Mouse (Mus musculus): Measurements from ENCODE around the gene Tsacc. TPM values are rescaled to one million over a fixed set of nuclear protein-coding genes. Genes with fewer than 3 reads are reported as not detected.

Gene Tsacc
- polyA plus RNA-seq, 1 experiment from 2014 or later: 2.1 TPM

GRCm38 (mm10) chr3:88238866-88239391 is 57.9 kb downstream of the Tsacc start:
- no peak overlapping the region for H3K4me3 ChIP-seq (ENCODE audit: inconsistent target)
- 68% methylated on average over 7 of the region's 8 CpGs for WGBS (ENCODE audit: missing documents)

GRCm38 (mm10) chr3:88237556-88238194 is 59.1 kb downstream of the Tsacc start:
- Histone ChIP-seq H3K4me3 (ENCODE audit: inconsistent target) (no peak overlapping the region), H3K36me3 (ENCODE audit: inconsistent target) (no peaks in the 10 kb centered on the region), H3K79me2 (ENCODE audit: inconsistent target) (no peaks in the 10 kb centered on the region), H3K27ac (no peak overlapping the region)
- 5% methylated on average over 10 of the region's 10 CpGs for WGBS (ENCODE audit: missing documents)

More at GRCm38 (mm10) chr3:88238866-88239391, 57.9 kb downstream of the Tsacc start:
- Histone ChIP-seq H3K79me2 (ENCODE audit: inconsistent target) (no peaks in the 10 kb centered on the region), H3K27ac (no peak overlapping the region), H3K36me3 (ENCODE audit: inconsistent target) (no peaks in the 10 kb centered on the region)

- no peak overlapping the region for H3K4me3 ChIP-seq (ENCODE audit: inconsistent target)
- H3K36me3 ChIP-seq (ENCODE audit: inconsistent target): no peaks in the 10 kb centered on the region
- H3K27ac ChIP-seq: no peak overlapping the region
- no peaks in the 10 kb centered on the region for H3K79me2 ChIP-seq (ENCODE audit: inconsistent target)
- WGBS (ENCODE audit: missing documents): 82% methylated on average over 6 of the region's 6 CpGs
Measured at GRCm38 (mm10) chr3:88237161-88237555, 59.6 kb downstream of the Tsacc start.

GRCm38 (mm10) chr3:88235616-88236015 is 61.2 kb downstream of the Tsacc start:
- 88% methylated on average over 2 of the region's 2 CpGs for WGBS (ENCODE audit: missing documents)
- Histone ChIP-seq H3K4me3 (ENCODE audit: inconsistent target) (no peak overlapping the region), H3K27ac (no peak overlapping the region), H3K79me2 (ENCODE audit: inconsistent target) (no peaks in the 10 kb centered on the region), H3K36me3 (ENCODE audit: inconsistent target) (no peaks in the 10 kb centered on the region)

GRCm38 (mm10) chr3:88235216-88235615 is 61.6 kb downstream of the Tsacc start:
- Histone ChIP-seq H3K79me2 (ENCODE audit: inconsistent target) (no peaks in the 10 kb centered on the region), H3K36me3 (ENCODE audit: inconsistent target) (no peaks in the 10 kb centered on the region), H3K4me3 (ENCODE audit: inconsistent target) (no peak overlapping the region), H3K27ac (no peak overlapping the region)
- WGBS (ENCODE audit: missing documents): 10% methylated on average over 3 of the region's 3 CpGs

- H3K36me3 ChIP-seq (ENCODE audit: inconsistent target): no peaks in the 10 kb centered on the region
- H3K27ac ChIP-seq: no peak overlapping the region
- 78% methylated on average over 8 of the region's 8 CpGs for WGBS (ENCODE audit: missing documents)
- no peak overlapping the region for H3K4me3 ChIP-seq (ENCODE audit: inconsistent target)
- H3K79me2 ChIP-seq (ENCODE audit: inconsistent target): no peaks in the 10 kb centered on the region
Measured at GRCm38 (mm10) chr3:88234041-88234440, 62.8 kb downstream of the Tsacc start.

GRCm38 (mm10) chr3:88232851-88233649 is 63.7 kb downstream of the Tsacc start:
- H3K79me2 ChIP-seq (ENCODE audit: inconsistent target): no peaks in the 10 kb centered on the region
- no peaks in the 10 kb centered on the region for H3K36me3 ChIP-seq (ENCODE audit: inconsistent target)
- WGBS (ENCODE audit: missing documents): 61% methylated on average over 7 of the region's 7 CpGs
- H3K27ac ChIP-seq: no peak overlapping the region
- no peak overlapping the region for H3K4me3 ChIP-seq (ENCODE audit: inconsistent target)

Other genes with a start within 250 kb of the Tsacc start
- gene Naxe, start 238.5 kb downstream of the Tsacc start, polyA plus RNA-seq (2018): 66.0 to 99.6 TPM (median 82.3 TPM) in 3 replicates
- gene Ttc24, start 218.7 kb downstream of the Tsacc start, polyA plus RNA-seq (2018): not detected in 3 replicates
- gene Iqgap3, start 215.0 kb downstream of the Tsacc start, polyA plus RNA-seq (2018): 2.5 to 4.1 TPM (median 3.7 TPM) in 3 replicates
- gene Mef2d, start 154.6 kb downstream of the Tsacc start, polyA plus RNA-seq (2018): 37.8 to 68.1 TPM (median 46.3 TPM) in 3 replicates
- not detected in 3 replicates for gene Rhbg, start 42.3 kb downstream of the Tsacc start, polyA plus RNA-seq (2018)
- not detected in 3 replicates for gene Gm38392, start 9.8 kb downstream of the Tsacc start, polyA plus RNA-seq (2018)
- gene Cct3, start 117 bp upstream of the Tsacc start, polyA plus RNA-seq (2018): 72.7 to 217 TPM (median 87.3 TPM) in 3 replicates
- 347 to 461 TPM (median 393 TPM) in 3 replicates for gene Glmp, start 28.0 kb upstream of the Tsacc start, polyA plus RNA-seq (2018)
- 0.13 to 0.59 TPM (median 0.42 TPM) in 3 replicates for gene Tmem79, start 39.1 kb upstream of the Tsacc start, polyA plus RNA-seq (2018)
- gene Smg5, start 39.3 kb upstream of the Tsacc start, polyA plus RNA-seq (2018): 14.9 to 23.8 TPM (median 23.6 TPM) in 3 replicates
- not detected in 3 replicates for gene Paqr6, start 67.6 kb upstream of the Tsacc start, polyA plus RNA-seq (2018)
- gene Bglap3, start 75.7 kb upstream of the Tsacc start, polyA plus RNA-seq (2018): not detected in 3 replicates
- not detected in 3 replicates for gene Bglap2, start 81.7 kb upstream of the Tsacc start, polyA plus RNA-seq (2018)
- not detected in 3 replicates for gene Bglap, start 87.5 kb upstream of the Tsacc start, polyA plus RNA-seq (2018)
- 20.9 to 38.7 TPM (median 26.5 TPM) in 3 replicates for gene Pmf1, start 113.3 kb upstream of the Tsacc start, polyA plus RNA-seq (2018)
- gene Slc25a44, start 128.1 kb upstream of the Tsacc start, polyA plus RNA-seq (2018): 23.0 to 38.3 TPM (median 30.3 TPM) in 3 replicates
- 7.3 to 33.5 TPM (median 7.7 TPM) in 3 replicates for gene Sema4a, start 164.2 kb upstream of the Tsacc start, polyA plus RNA-seq (2018)
- 96.7 to 217 TPM (median 105 TPM) in 3 replicates for gene Lmna, start 213.0 kb upstream of the Tsacc start, polyA plus RNA-seq (2018)
- gene Mex3a, start 235.4 kb upstream of the Tsacc start, polyA plus RNA-seq (2018): 0.08 to 0.10 TPM (median 0.10 TPM) in 3 replicates

All from macrophage (primary cell).